Mouse (Mus musculus) liver, embryonic 14.5 days (tissue): Measurements from ENCODE around the gene BC005624.

ENCODE experiments used
- CTCF ChIP-seq: IDR thresholded peaks from 2 replicates; pipeline ENCODE4 v1.5.1; 2016; ENCODE audit warnings: antibody characterized with exemption, low read depth, control low read depth
- EP300 ChIP-seq: IDR thresholded peaks from 2 replicates; pipeline ENCODE4 v1.6.1; 2016; ENCODE audit warnings: antibody characterized with exemption, low read depth

- TF ChIP-seq EP300 (no peak), CTCF (no peak)
Observed at GRCm38 (mm10) chr2:30941586-30941985, 40.4 kb downstream of the BC005624 start.
